ENCODE assay signal across 7 mouse cellular contexts in the genomic region with DNA sequence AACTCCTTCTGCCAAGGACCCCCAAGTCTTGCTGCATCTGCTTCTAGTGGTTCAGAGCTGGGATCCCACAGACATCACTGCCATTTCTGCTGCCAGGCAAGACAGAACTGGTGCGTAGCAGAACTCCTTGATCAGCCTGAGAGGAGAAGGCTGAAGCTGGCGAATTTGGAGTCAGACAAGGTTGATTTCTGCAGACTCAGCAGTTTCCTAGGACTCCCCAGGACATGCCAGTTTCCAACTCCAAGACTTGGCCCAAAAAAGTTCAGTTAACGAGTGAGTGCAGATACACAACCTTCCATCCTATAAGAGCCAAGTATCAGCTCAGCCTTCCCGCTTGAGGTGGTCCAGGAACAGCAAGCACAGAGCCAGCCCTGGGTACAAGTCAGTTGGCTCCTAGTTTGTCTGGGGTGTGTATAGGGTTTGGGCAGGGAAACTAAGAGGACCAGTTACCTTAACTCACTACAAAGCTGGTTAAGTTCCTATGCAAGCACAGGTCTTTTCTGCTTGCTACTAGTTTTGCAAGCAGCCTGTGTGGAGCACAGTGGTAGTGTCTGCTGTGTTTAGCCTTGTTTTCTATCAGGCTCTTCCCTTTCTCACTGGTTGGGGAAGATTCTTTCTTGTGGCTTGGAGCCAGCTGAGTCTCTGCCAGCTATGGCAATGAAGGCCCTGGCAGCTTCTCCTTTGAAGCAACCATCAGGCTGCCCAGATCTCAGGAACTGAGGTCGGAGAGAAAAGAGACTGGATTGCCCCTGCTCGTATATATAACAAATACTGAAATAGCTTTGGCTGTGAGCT.
DNase-seq lines count a peak whose midpoint lies in the region; ATAC-seq lines count a peak whose summit lies in the region.

No protein-coding gene starts in this region.

- peak; percentile 78 for DNase-seq in ovary, adult 18-20 months (ENCODE audit: low spot score)
- no peak for DNase-seq in ovary, postnatal 10 days (ENCODE audit: low spot score)
- DNase-seq in cerebellum, adult 8-10 months, result peak; percentile 52
- DNase-seq in kidney, adult 8-10 months, result peak; percentile 45 to 73
- DNase-seq in left cerebral cortex, postnatal 25 days (ENCODE audit: low spot score in 2 of 2), result peak; percentile 26 to 56
- no peak for DNase-seq in spleen, postnatal 10 days (ENCODE audit: low spot score in 2 of 2)

- no peak for ATAC-seq in monocyte, adult 5-6 weeks (replicated peaks; ENCODE audit: insufficient number of reproducible peaks, low FRiP score, low TSS enrichment, poor library complexity, severe bottlenecking)

- intact Hi-C loops in left cerebral cortex, postnatal 25 days (cut with DNase I), result no loop called here

Comparison
In these comparisons a context has a peak if more than half of its experiments do, and no peak if none do; other contexts are left out.
1. DNase-seq: peak in ovary, adult 18-20 months (single experiment), cerebellum, adult 8-10 months (single experiment), kidney, adult 8-10 months (2 of 2) and left cerebral cortex, postnatal 25 days (2 of 2); none in ovary, postnatal 10 days (single experiment) and spleen, postnatal 10 days (0 of 2).